Mouse (Mus musculus): ENCODE measurements around the gene Orc3. TPM values are rescaled to one million over a fixed set of nuclear protein-coding genes. Genes with fewer than 3 reads are reported as not detected.

Gene Orc3
- polyA plus RNA-seq, 1 experiment = 32.8 TPM

GRCm38 (mm10) chr4:34637386-34637785 is 22.6 kb upstream of the Orc3 start:
- Histone ChIP-seq H3K27ac (ENCODE audit: insufficient read depth, low read length) (no peak overlapping the region), H3K4me1 (ENCODE audit: control insufficient read depth, insufficient read depth, low read length) (no peaks in the 10 kb centered on the region), H3K4me3 (ENCODE audit: insufficient read depth, low read length) (no peak overlapping the region)
- no peak for TF ChIP-seq POLR2A (IDR thresholded peaks at IDR 0.05; ENCODE audit: extremely low read depth, insufficient read depth, low read length)
- no peak for TF ChIP-seq CTCF (IDR thresholded peaks at IDR 0.05; ENCODE audit: extremely low read depth, insufficient read depth, low read length)

- TF ChIP-seq CTCF (IDR thresholded peaks at IDR 0.05; ENCODE audit: extremely low read depth, insufficient read depth, low read length) = no peak
- no peak for TF ChIP-seq POLR2A (IDR thresholded peaks at IDR 0.05; ENCODE audit: extremely low read depth, insufficient read depth, low read length)
- Histone ChIP-seq H3K27ac (ENCODE audit: insufficient read depth, low read length) (no peak overlapping the region), H3K4me1 (ENCODE audit: control insufficient read depth, insufficient read depth, low read length) (no peaks in the 10 kb centered on the region), H3K4me3 (ENCODE audit: insufficient read depth, low read length) (no peak overlapping the region)
Measured at GRCm38 (mm10) chr4:34636036-34636435, 21.3 kb upstream of the Orc3 start.

- H3K4me3 ChIP-seq (ENCODE audit: insufficient read depth, low read length) = no peak overlapping the region
- no peaks in the 10 kb centered on the region for H3K4me1 ChIP-seq (ENCODE audit: control insufficient read depth, insufficient read depth, low read length)
- TF ChIP-seq POLR2A (IDR thresholded peaks at IDR 0.05; ENCODE audit: extremely low read depth, insufficient read depth, low read length) = no peak
- no peak for TF ChIP-seq CTCF (IDR thresholded peaks at IDR 0.05; ENCODE audit: extremely low read depth, insufficient read depth, low read length)
- H3K27ac ChIP-seq (ENCODE audit: insufficient read depth, low read length) = no peak overlapping the region
Measured at GRCm38 (mm10) chr4:34634129-34634528, 19.4 kb upstream of the Orc3 start.

GRCm38 (mm10) chr4:34629956-34630355 is 15.2 kb upstream of the Orc3 start:
- no peak overlapping the region for H3K4me3 ChIP-seq (ENCODE audit: insufficient read depth, low read length)
- no peaks in the 10 kb centered on the region for H3K4me1 ChIP-seq (ENCODE audit: control insufficient read depth, insufficient read depth, low read length)
- TF ChIP-seq CTCF (IDR thresholded peaks at IDR 0.05; ENCODE audit: extremely low read depth, insufficient read depth, low read length) (no peak), POLR2A (IDR thresholded peaks at IDR 0.05; ENCODE audit: extremely low read depth, insufficient read depth, low read length) (no peak)
- H3K27ac ChIP-seq (ENCODE audit: insufficient read depth, low read length) = no peak overlapping the region

GRCm38 (mm10) chr4:34626401-34626800 is 11.7 kb upstream of the Orc3 start:
- Histone ChIP-seq H3K4me1 (ENCODE audit: control insufficient read depth, insufficient read depth, low read length) (no peaks in the 10 kb centered on the region), H3K27ac (ENCODE audit: insufficient read depth, low read length) (no peak overlapping the region), H3K4me3 (ENCODE audit: insufficient read depth, low read length) (no peak overlapping the region)
- TF ChIP-seq POLR2A (IDR thresholded peaks at IDR 0.05; ENCODE audit: extremely low read depth, insufficient read depth, low read length) (no peak), CTCF (IDR thresholded peaks at IDR 0.05; ENCODE audit: extremely low read depth, insufficient read depth, low read length) (no peak)

GRCm38 (mm10) chr4:34625556-34625955 is 10.8 kb upstream of the Orc3 start:
- no peak for TF ChIP-seq CTCF (IDR thresholded peaks at IDR 0.05; ENCODE audit: extremely low read depth, insufficient read depth, low read length)
- no peak for TF ChIP-seq POLR2A (IDR thresholded peaks at IDR 0.05; ENCODE audit: extremely low read depth, insufficient read depth, low read length)
- H3K27ac ChIP-seq (ENCODE audit: insufficient read depth, low read length) = no peak overlapping the region
- H3K4me3 ChIP-seq (ENCODE audit: insufficient read depth, low read length) = no peak overlapping the region
- no peaks in the 10 kb centered on the region for H3K4me1 ChIP-seq (ENCODE audit: control insufficient read depth, insufficient read depth, low read length)

- H3K4me1 ChIP-seq (ENCODE audit: control insufficient read depth, insufficient read depth, low read length) = peaks cover 3% of the 10 kb centered on the region
- no peak for TF ChIP-seq POLR2A (IDR thresholded peaks at IDR 0.05; ENCODE audit: extremely low read depth, insufficient read depth, low read length)
- H3K4me3 ChIP-seq (ENCODE audit: insufficient read depth, low read length) = peak overlapping the region; percentile 80
- no peak overlapping the region for H3K27ac ChIP-seq (ENCODE audit: insufficient read depth, low read length)
Measured at GRCm38 (mm10) chr4:34616146-34616545, 1.4 kb upstream of the Orc3 start.

GRCm38 (mm10) chr4:34615303-34615702 is 559 bp upstream of the Orc3 start:
- H3K4me1 ChIP-seq (ENCODE audit: control insufficient read depth, insufficient read depth, low read length) = peaks cover 3% of the 10 kb centered on the region
- TF ChIP-seq POLR2A (IDR thresholded peaks at IDR 0.05; ENCODE audit: extremely low read depth, insufficient read depth, low read length) = no peak
- no peak for TF ChIP-seq CTCF (IDR thresholded peaks at IDR 0.05; ENCODE audit: extremely low read depth, insufficient read depth, low read length)

GRCm38 (mm10) chr4:34613571-34614145 is 1.1 kb downstream of the Orc3 start:
- H3K4me3 ChIP-seq (ENCODE audit: insufficient read depth, low read length) = peak overlapping the region; percentile 80; the same call in 1 of the 2 replicates
- no peak overlapping the region for H3K27ac ChIP-seq (ENCODE audit: insufficient read depth, low read length)
- no peak for TF ChIP-seq CTCF (IDR thresholded peaks at IDR 0.05; ENCODE audit: extremely low read depth, insufficient read depth, low read length)
- no peak for TF ChIP-seq POLR2A (IDR thresholded peaks at IDR 0.05; ENCODE audit: extremely low read depth, insufficient read depth, low read length)
- H3K4me1 ChIP-seq (ENCODE audit: control insufficient read depth, insufficient read depth, low read length) = peaks cover 3% of the 10 kb centered on the region

More at GRCm38 (mm10) chr4:34615303-34615702, 559 bp upstream of the Orc3 start:
- Histone ChIP-seq H3K4me3 (ENCODE audit: insufficient read depth, low read length) (peak overlapping the region; percentile 80), H3K27ac (ENCODE audit: insufficient read depth, low read length) (0 out of 2 replicates have a peak overlapping the region, but pooled peaks have one; percentile 64)

GRCm38 (mm10) chr4:34606658-34607057 is 8.1 kb downstream of the Orc3 start:
- no peak overlapping the region for H3K4me3 ChIP-seq (ENCODE audit: insufficient read depth, low read length)
- H3K27ac ChIP-seq (ENCODE audit: insufficient read depth, low read length) = no peak overlapping the region
- no peaks in the 10 kb centered on the region for H3K4me1 ChIP-seq (ENCODE audit: control insufficient read depth, insufficient read depth, low read length)
- TF ChIP-seq CTCF (IDR thresholded peaks at IDR 0.05; ENCODE audit: extremely low read depth, insufficient read depth, low read length) (no peak), POLR2A (IDR thresholded peaks at IDR 0.05; ENCODE audit: extremely low read depth, insufficient read depth, low read length) (no peak)
